Mouse (Mus musculus): ENCODE data around the gene Piezo1.

DNA sequence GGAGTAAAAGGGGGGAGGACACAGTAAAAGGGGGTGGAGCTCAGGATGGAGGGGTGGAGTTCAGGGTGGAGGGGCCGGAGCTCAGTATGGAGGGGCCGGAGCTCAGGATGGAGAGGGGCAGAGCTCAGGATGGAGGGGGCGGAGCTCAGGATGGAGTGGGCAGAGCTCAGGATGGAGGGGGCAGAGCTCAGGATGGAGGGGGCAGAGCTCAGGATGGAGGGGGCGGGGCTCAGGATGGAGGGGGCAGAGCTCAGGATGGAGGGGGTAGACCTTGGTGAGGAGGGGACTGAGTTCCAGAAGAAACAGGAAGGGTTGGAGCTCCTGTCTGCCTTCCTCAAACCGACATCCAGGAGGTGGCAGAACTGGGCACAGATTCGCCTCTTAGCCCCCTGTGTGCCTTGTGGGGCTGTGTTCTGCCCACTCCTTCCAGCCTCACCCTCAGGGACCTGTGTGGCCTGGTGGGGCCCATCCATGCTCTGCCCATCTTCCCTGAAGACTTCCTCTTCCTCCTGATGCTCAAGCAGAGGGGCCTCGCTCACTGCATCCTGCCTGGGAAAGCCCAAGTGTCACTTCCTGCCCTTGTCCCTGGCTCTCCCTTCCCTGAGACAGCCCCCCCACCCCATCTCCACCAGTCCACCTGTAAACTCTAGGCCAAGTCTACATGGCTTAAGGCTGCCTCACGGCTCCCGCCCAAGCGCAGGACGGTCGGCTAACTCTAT lies 54.0 kb downstream of the Piezo1 start:
- TF ChIP-seq CTCF (IDR thresholded peaks at IDR 0.05; ENCODE audit: low read depth) (no peak), EP300 (IDR thresholded peaks at IDR 0.05; ENCODE audit: low read depth) (no peak)

Data from liver, postnatal 0 days (tissue).